Mouse (Mus musculus): ENCODE results near the gene Flt1. TPM values are rescaled to one million over a fixed set of nuclear protein-coding genes. Genes with fewer than 3 reads are reported as not detected.
"Not testable (repeated sequence)": the region's sequence is repeated elsewhere in the genome, so short reads cannot be mapped to it uniquely, and the experiment has no call there.

Gene Flt1
- polyA plus RNA-seq, 1 experiment from 2014 or later = 11.2 TPM

- Histone ChIP-seq H3K27ac (no peak overlapping the region), H3K27me3 (no peaks in the 10 kb centered on the region), H3K4me2 (no peak overlapping the region), H3K36me3 (no peaks in the 10 kb centered on the region), H3K4me1 (replicated peaks) (no peaks in the 10 kb centered on the region), H3K4me3 (replicated peaks) (no peak overlapping the region), H3K9me3 (no peaks in the 10 kb centered on the region), H3K9ac (replicated peaks) (no peak overlapping the region)
- no peak for ATAC-seq (ENCODE audit: insufficient number of reproducible peaks, insufficient read depth, low FRiP score, low TSS enrichment, low read depth)
- WGBS = 29% methylated on average over 11 of the region's 11 CpGs
Measured at GRCm38 (mm10) chr5:147634016-147634415, 91.8 kb downstream of the Flt1 start.

DNA sequence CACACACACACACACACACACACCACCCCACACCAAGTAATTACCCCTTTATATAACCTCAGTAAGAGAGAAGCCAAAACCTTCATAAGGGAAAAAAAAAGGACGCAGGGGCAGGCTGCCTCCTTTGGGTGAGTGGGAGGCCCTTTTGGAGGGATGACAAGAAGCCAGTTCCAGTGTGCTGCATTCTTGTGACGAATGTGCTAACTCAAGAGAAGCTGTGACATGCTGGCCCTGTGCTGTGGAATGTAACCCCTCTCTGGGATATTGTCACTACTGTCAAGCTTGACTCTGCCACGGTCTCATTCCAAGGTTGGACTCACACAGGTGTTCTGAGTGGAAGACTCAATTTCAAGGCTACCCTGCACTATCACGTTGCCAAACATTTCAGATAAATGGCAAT lies 93.1 kb downstream of the Flt1 start:
- no peaks in the 10 kb centered on the region for H3K27me3 ChIP-seq
- no peak for ATAC-seq (ENCODE audit: insufficient number of reproducible peaks, insufficient read depth, low FRiP score, low TSS enrichment, low read depth)
- H3K4me3 ChIP-seq (replicated peaks) = no peak overlapping the region
- H3K27ac ChIP-seq = no peak overlapping the region
- no peaks in the 10 kb centered on the region for H3K9me3 ChIP-seq
- no peak overlapping the region for H3K9ac ChIP-seq (replicated peaks)
- H3K4me1 ChIP-seq (replicated peaks) = no peaks in the 10 kb centered on the region
- WGBS = 76% methylated on average over 4 of the region's 4 CpGs
- H3K36me3 ChIP-seq = no peaks in the 10 kb centered on the region
- H3K4me2 ChIP-seq = no peak overlapping the region

DNA sequence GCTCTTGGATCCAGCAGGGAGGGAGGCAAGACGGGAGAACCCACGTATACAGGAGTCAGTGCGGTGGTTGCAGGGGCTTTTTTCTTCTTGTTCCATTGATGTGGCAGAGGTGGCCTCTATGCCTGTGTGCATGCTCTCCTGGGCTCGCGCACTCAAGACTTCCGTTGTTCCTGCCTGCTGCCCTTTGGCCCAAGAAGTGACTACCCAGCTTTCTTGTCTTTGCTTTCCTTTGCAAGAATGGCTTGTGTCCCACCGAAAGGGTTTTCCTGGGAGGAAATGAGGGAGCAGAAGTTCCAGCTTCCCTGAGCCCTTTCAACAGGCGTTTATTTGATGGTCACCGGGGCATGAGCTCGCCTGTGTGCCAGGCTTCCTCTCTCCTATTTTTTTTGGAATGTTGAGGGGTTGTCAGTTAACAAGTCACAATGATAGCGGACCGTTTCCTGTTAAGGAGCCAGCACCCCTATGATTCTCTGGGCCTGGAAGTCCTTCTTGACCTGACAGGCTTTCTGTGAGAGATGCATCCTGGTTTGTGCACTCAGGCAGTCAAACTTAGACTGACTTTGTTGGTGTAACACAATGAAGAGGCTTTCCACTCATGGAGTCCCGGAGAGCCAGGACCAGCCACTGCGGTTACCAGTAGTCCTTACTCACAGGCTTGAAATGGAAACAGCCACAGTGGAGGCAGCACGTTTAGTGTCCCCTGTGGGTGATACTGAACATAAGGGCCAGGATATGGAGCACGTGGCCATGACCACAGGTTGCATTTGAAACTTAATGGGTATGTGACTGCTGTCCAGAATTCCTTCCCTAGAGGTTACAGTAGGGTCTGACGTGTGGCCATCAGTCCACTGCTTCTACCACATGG lies 95.2 kb downstream of the Flt1 start:
- no peak overlapping the region for H3K4me2 ChIP-seq
- H3K27me3 ChIP-seq = no peaks in the 10 kb centered on the region
- ATAC-seq (ENCODE audit: insufficient number of reproducible peaks, insufficient read depth, low FRiP score, low TSS enrichment, low read depth) = no peak
- H3K27ac ChIP-seq = no peak overlapping the region
- no peak overlapping the region for H3K9ac ChIP-seq (replicated peaks)
- no peaks in the 10 kb centered on the region for H3K36me3 ChIP-seq
- 0 out of 2 replicates have a peak, but pooled peaks cover 2% of the 10 kb centered on the region for H3K9me3 ChIP-seq
- no peaks in the 10 kb centered on the region for H3K4me1 ChIP-seq (replicated peaks)
- H3K4me3 ChIP-seq (replicated peaks) = no peak overlapping the region
- 77% methylated on average over 17 of the region's 17 CpGs for WGBS

GRCm38 (mm10) chr5:147626944-147627343 lies 98.9 kb downstream of the Flt1 start:
- Histone ChIP-seq H3K27ac (no peak overlapping the region), H3K4me3 (replicated peaks) (no peak overlapping the region), H3K4me1 (replicated peaks) (no peaks in the 10 kb centered on the region), H3K36me3 (no peaks in the 10 kb centered on the region), H3K4me2 (no peak overlapping the region), H3K9ac (replicated peaks) (no peak overlapping the region), H3K9me3 (0 out of 2 replicates have a peak, but pooled peaks cover 4% of the 10 kb centered on the region), H3K27me3 (no peaks in the 10 kb centered on the region)
- 65% methylated on average over 2 of the region's 2 CpGs for WGBS
- ATAC-seq (ENCODE audit: insufficient number of reproducible peaks, insufficient read depth, low FRiP score, low TSS enrichment, low read depth) = no peak

DNA sequence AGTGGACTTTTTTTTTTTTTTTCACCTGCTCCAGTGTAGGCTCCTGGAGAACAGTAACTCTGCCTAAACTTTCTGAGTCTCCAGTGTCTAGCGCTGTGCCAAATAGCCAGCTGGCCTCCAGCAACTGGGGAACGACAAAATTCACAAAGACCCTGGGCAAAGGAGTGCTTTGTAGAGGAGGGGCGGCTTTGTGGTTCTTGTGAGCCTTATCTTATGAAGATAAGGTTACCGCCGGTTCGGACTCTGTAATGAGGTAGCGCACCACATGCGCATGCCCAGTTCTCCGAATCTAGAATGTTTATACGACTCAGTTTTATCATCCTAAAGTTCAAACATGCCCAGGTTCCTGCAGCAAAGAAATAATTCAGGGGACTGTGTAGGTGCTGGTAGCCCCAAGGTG lies 102.1 kb downstream of the Flt1 start:
- ATAC-seq (ENCODE audit: insufficient number of reproducible peaks, insufficient read depth, low FRiP score, low TSS enrichment, low read depth) = no peak
- H3K27ac ChIP-seq = no peak overlapping the region
- H3K9me3 ChIP-seq = 0 out of 2 replicates have a peak, but pooled peaks cover 4% of the 10 kb centered on the region
- no peak overlapping the region for H3K4me2 ChIP-seq
- WGBS = 84% methylated on average over 10 of the region's 10 CpGs
- peaks cover 5% of the 10 kb centered on the region for H3K4me1 ChIP-seq (replicated peaks)
- H3K36me3 ChIP-seq = no peaks in the 10 kb centered on the region
- H3K27me3 ChIP-seq = no peaks in the 10 kb centered on the region
- H3K4me3 ChIP-seq (replicated peaks) = no peak overlapping the region
- H3K9ac ChIP-seq (replicated peaks) = no peak overlapping the region

DNA sequence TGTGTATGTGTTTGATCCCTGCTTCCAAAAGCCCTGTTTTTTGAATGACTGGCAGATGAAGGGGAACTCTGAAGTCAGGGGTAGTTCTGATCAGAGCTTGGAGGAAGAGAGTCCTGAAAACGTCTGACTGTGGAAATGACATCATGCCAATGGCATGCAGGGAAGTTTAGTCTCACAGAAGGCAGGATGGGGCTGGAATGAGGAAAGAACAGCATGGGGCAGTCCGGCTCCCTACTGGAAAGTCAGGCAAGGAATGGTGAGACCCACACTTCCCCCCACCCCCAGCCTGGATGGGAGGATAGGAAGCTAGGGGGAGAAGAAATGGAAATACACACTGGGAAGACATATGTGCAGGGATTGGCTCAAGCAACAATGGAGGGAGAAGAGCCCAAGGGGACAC lies 105.6 kb downstream of the Flt1 start:
- 13% methylated on average over 2 of the region's 2 CpGs for WGBS
- Histone ChIP-seq H3K4me3 (replicated peaks) (no peak overlapping the region), H3K4me2 (no peak overlapping the region), H3K27me3 (no peaks in the 10 kb centered on the region), H3K4me1 (replicated peaks) (peaks cover 5% of the 10 kb centered on the region), H3K9me3 (no peaks in the 10 kb centered on the region), H3K9ac (replicated peaks) (no peak overlapping the region), H3K27ac (no peak overlapping the region), H3K36me3 (no peaks in the 10 kb centered on the region)
- no peak for ATAC-seq (ENCODE audit: insufficient number of reproducible peaks, insufficient read depth, low FRiP score, low TSS enrichment, low read depth)

DNA sequence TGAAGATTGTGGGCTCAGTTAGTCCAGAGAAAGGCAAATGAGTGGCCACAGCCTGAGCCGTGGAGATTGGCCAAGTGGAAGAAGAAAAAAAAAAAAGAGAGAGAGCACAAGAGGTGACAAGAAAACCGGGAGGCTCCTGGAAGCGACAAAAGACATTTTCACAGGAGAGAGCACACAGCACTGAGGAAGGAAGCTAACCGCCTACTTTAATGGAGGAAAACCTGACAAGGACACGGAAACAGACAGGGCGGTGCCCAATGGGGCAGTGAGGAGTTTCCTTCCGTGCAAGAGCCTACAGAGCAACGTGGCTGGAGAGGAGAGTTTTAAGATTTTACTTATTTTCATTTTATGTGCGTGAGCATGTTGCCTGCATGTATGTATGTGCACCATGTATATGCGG lies 107.6 kb downstream of the Flt1 start:
- no peaks in the 10 kb centered on the region for H3K27me3 ChIP-seq
- no peak overlapping the region for H3K9ac ChIP-seq (replicated peaks)
- H3K4me2 ChIP-seq = no peak overlapping the region
- no peak overlapping the region for H3K27ac ChIP-seq
- no peak for ATAC-seq (ENCODE audit: insufficient number of reproducible peaks, insufficient read depth, low FRiP score, low TSS enrichment, low read depth)
- H3K4me1 ChIP-seq (replicated peaks) = peaks cover 5% of the 10 kb centered on the region
- H3K4me3 ChIP-seq (replicated peaks) = no peak overlapping the region
- WGBS = 85% methylated on average over 10 of the region's 10 CpGs
- H3K9me3 ChIP-seq = no peaks in the 10 kb centered on the region
- no peaks in the 10 kb centered on the region for H3K36me3 ChIP-seq

GRCm38 (mm10) chr5:147616450-147616849 lies 109.4 kb downstream of the Flt1 start:
- WGBS = 69% methylated on average over 3 of the region's 3 CpGs
- Histone ChIP-seq H3K4me3 (replicated peaks) (no peak overlapping the region), H3K9me3 (no peaks in the 10 kb centered on the region), H3K36me3 (no peaks in the 10 kb centered on the region), H3K4me1 (replicated peaks) (peaks cover 5% of the 10 kb centered on the region), H3K27me3 (no peaks in the 10 kb centered on the region), H3K9ac (replicated peaks) (no peak overlapping the region), H3K27ac (no peak overlapping the region), H3K4me2 (no peak overlapping the region)
- no peak for ATAC-seq (ENCODE audit: insufficient number of reproducible peaks, insufficient read depth, low FRiP score, low TSS enrichment, low read depth)

DNA sequence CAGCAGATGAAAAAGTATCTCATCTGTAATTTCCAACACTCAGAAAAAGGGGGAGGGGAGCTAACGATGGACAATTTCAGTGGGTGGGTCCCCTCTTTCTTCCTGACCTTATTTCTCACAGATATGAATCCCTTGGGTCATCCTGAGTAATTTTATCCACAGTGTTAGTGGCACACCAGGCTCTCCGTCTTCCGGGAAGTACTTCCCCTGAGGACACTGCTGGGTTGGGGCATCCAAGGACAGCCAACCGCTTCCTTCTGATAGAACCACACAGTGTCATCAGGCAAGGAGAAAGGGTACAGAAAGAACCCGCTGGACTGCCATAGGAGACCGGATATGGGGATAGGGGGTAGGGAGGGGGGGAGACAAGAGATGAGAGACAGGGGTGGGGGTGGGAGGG lies 111.2 kb downstream of the Flt1 start:
- no peak overlapping the region for H3K27ac ChIP-seq
- H3K4me2 ChIP-seq = no peak overlapping the region
- H3K9me3 ChIP-seq = no peaks in the 10 kb centered on the region
- no peaks in the 10 kb centered on the region for H3K4me1 ChIP-seq (replicated peaks)
- no peak overlapping the region for H3K4me3 ChIP-seq (replicated peaks)
- WGBS = 82% methylated on average over 6 of the region's 6 CpGs
- no peak overlapping the region for H3K9ac ChIP-seq (replicated peaks)
- ATAC-seq (ENCODE audit: insufficient number of reproducible peaks, insufficient read depth, low FRiP score, low TSS enrichment, low read depth) = no peak
- H3K27me3 ChIP-seq = no peaks in the 10 kb centered on the region
- H3K36me3 ChIP-seq = no peaks in the 10 kb centered on the region

DNA sequence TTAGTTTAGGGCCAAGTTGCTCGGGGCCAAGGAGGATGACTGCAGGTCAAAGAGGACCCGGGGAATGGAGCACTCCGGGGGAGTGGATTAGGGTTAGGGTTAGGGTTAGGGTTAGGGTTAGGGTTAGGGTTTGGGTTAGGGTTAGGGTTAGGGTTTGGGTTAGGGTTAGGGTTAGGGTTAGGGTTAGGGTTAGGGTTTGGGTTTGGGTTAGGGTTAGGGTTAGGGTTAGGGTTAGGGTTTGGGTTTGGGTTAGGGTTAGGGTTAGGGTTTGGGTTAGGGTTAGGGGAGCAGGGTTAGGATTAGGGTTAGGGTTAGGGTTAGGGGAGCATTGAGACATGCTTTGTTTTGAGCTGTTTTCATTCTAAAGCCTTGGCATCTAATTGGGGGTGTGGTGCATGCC lies 114.5 kb downstream of the Flt1 start:
- 87% methylated on average over 3 of the region's 3 CpGs for WGBS
- H3K9me3 ChIP-seq; H3K4me3 ChIP-seq (replicated peaks); H3K27me3 ChIP-seq; H3K9ac ChIP-seq (replicated peaks); H3K27ac ChIP-seq; ATAC-seq (ENCODE audit: insufficient number of reproducible peaks, insufficient read depth, low FRiP score, low TSS enrichment, low read depth); H3K4me1 ChIP-seq (replicated peaks); H3K36me3 ChIP-seq; H3K4me2 ChIP-seq: not testable (repeated sequence)

- Histone ChIP-seq H3K9ac (replicated peaks) (no peak overlapping the region), H3K36me3 (no peaks in the 10 kb centered on the region), H3K4me2 (no peak overlapping the region), H3K4me1 (replicated peaks) (0 out of 2 replicates have a peak, but pooled peaks cover 6% of the 10 kb centered on the region), H3K27me3 (no peaks in the 10 kb centered on the region), H3K27ac (no peak overlapping the region), H3K4me3 (replicated peaks) (no peak overlapping the region), H3K9me3 (no peaks in the 10 kb centered on the region)
- 84% methylated on average over 13 of the region's 13 CpGs for WGBS
- ATAC-seq (ENCODE audit: insufficient number of reproducible peaks, insufficient read depth, low FRiP score, low TSS enrichment, low read depth) = no peak
Measured at GRCm38 (mm10) chr5:147607256-147607975, 118.4 kb downstream of the Flt1 start.

Measured in limb, embryonic 12.5 days (tissue).